Mouse (Mus musculus): ENCODE measurements around the gene Anxa9.
"Not testable (repeated sequence)": the region's sequence is repeated elsewhere in the genome, so short reads cannot be mapped to it uniquely, and the experiment has no call there.

The Anxa9 gene

GRCm38 (mm10) chr3:95307100-95307499, at the start of gene Anxa9:
Gene Anxa9 (minus strand): TSS chr3:95307176.
- no peak for DNase-seq (ENCODE audit: low spot score in 2 of 2)

- not testable (repeated sequence) for DNase-seq (ENCODE audit: low spot score in 2 of 2)
Measured at GRCm38 (mm10) chr3:95355911-95356544, 49.1 kb upstream of the Anxa9 start.

GRCm38 (mm10) chr3:95349491-95349890, 42.5 kb upstream of the Anxa9 start:
- DNase-seq (ENCODE audit: low spot score in 2 of 2), result no peak

GRCm38 (mm10) chr3:95348343-95348742, 41.4 kb upstream of the Anxa9 start:
- DNase-seq (ENCODE audit: low spot score in 2 of 2), result not testable (repeated sequence)

GRCm38 (mm10) chr3:95346454-95346853, 39.5 kb upstream of the Anxa9 start:
- DNase-seq (ENCODE audit: low spot score in 2 of 2), result no peak

GRCm38 (mm10) chr3:95343356-95344000, 36.5 kb upstream of the Anxa9 start:
- not testable (repeated sequence) for DNase-seq (ENCODE audit: low spot score in 2 of 2)

GRCm38 (mm10) chr3:95338251-95338650, 31.3 kb upstream of the Anxa9 start:
- no peak for DNase-seq (ENCODE audit: low spot score in 2 of 2)

GRCm38 (mm10) chr3:95337345-95337744, 30.4 kb upstream of the Anxa9 start:
- DNase-seq (ENCODE audit: low spot score in 2 of 2), result no peak

GRCm38 (mm10) chr3:95331528-95331927, 24.6 kb upstream of the Anxa9 start:
- no peak for DNase-seq (ENCODE audit: low spot score in 2 of 2)

- DNase-seq (ENCODE audit: low spot score in 2 of 2), result no peak
Measured at GRCm38 (mm10) chr3:95328803-95329404, 21.9 kb upstream of the Anxa9 start.

- DNase-seq (ENCODE audit: low spot score in 2 of 2), result no peak
Measured at GRCm38 (mm10) chr3:95324454-95325144, 17.6 kb upstream of the Anxa9 start.

GRCm38 (mm10) chr3:95323429-95323828, 16.5 kb upstream of the Anxa9 start:
- DNase-seq (ENCODE audit: low spot score in 2 of 2), result no peak

- no peak for DNase-seq (ENCODE audit: low spot score in 2 of 2)
Measured at GRCm38 (mm10) chr3:95319701-95320625, 13.0 kb upstream of the Anxa9 start.

- DNase-seq (ENCODE audit: low spot score in 2 of 2), result no peak
Measured at GRCm38 (mm10) chr3:95319110-95319509, 12.1 kb upstream of the Anxa9 start.

- DNase-seq (ENCODE audit: low spot score in 2 of 2), result no peak
Measured at GRCm38 (mm10) chr3:95318548-95318947, 11.6 kb upstream of the Anxa9 start.

GRCm38 (mm10) chr3:95317414-95318080, 10.6 kb upstream of the Anxa9 start:
- DNase-seq (ENCODE audit: low spot score in 2 of 2), result peak in 1 of 2 experiments; percentile 48

GRCm38 (mm10) chr3:95315844-95316550, 9.0 kb upstream of the Anxa9 start:
- DNase-seq (ENCODE audit: low spot score in 2 of 2), result no peak

- peak; percentile 77 to 83 for DNase-seq (ENCODE audit: low spot score in 2 of 2)
Measured at GRCm38 (mm10) chr3:95315094-95315843, 8.3 kb upstream of the Anxa9 start.

GRCm38 (mm10) chr3:95314486-95315093, 7.6 kb upstream of the Anxa9 start, which contains the start of gene Cers2:
Gene Cers2 (plus strand): TSS chr3:95314791.
- DNase-seq (ENCODE audit: low spot score in 2 of 2), result no peak

All from cerebellum, postnatal 4 days (tissue).